Mouse (Mus musculus): ENCODE measurements around the gene Zfand3. TPM values are rescaled to one million over a fixed set of nuclear protein-coding genes. Genes with fewer than 3 reads are reported as not detected.

Zfand3 gene
- polyA plus RNA-seq, 1 experiment = 69.3 TPM

GRCm38 (mm10) chr17:30014660-30015059, 10.1 kb downstream of the Zfand3 start:
- Histone ChIP-seq H3K4me1 (ENCODE audit: control insufficient read depth, insufficient read depth, low read length) (no peaks in the 10 kb centered on the region), H3K27me3 (ENCODE audit: control insufficient read depth, insufficient read depth, low read length, poor library complexity, severe bottlenecking) (no peaks in the 10 kb centered on the region), H3K36me3 (ENCODE audit: control insufficient read depth, insufficient read depth, low read length, poor library complexity, severe bottlenecking) (no peaks in the 10 kb centered on the region), H3K9me3 (replicated peaks; ENCODE audit: control insufficient read depth, insufficient read depth, low read length, poor library complexity, severe bottlenecking) (no peaks in the 10 kb centered on the region), H3K27ac (ENCODE audit: insufficient read depth, low read length) (no peak overlapping the region), H3K4me3 (ENCODE audit: low read depth, low read length) (no peak overlapping the region), H3K9ac (ENCODE audit: low read depth, poor library complexity, severe bottlenecking) (no peak overlapping the region)
- TF ChIP-seq POLR2A (IDR thresholded peaks at IDR 0.05; ENCODE audit: insufficient read depth, low read length) (no peak), EP300 (IDR thresholded peaks at IDR 0.05; ENCODE audit: insufficient read depth, low read depth, low read length) (no peak), CTCF (IDR thresholded peaks at IDR 0.05; ENCODE audit: low read depth, low read length) (no peak)

- Histone ChIP-seq H3K36me3 (ENCODE audit: control insufficient read depth, insufficient read depth, low read length, poor library complexity, severe bottlenecking) (no peaks in the 10 kb centered on the region), H3K4me3 (ENCODE audit: low read depth, low read length) (no peak overlapping the region), H3K9ac (ENCODE audit: low read depth, poor library complexity, severe bottlenecking) (no peak overlapping the region), H3K27me3 (ENCODE audit: control insufficient read depth, insufficient read depth, low read length, poor library complexity, severe bottlenecking) (no peaks in the 10 kb centered on the region), H3K27ac (ENCODE audit: insufficient read depth, low read length) (no peak overlapping the region), H3K9me3 (replicated peaks; ENCODE audit: control insufficient read depth, insufficient read depth, low read length, poor library complexity, severe bottlenecking) (no peaks in the 10 kb centered on the region), H3K4me1 (ENCODE audit: control insufficient read depth, insufficient read depth, low read length) (no peaks in the 10 kb centered on the region)
- TF ChIP-seq CTCF (IDR thresholded peaks at IDR 0.05; ENCODE audit: low read depth, low read length) (no peak), POLR2A (IDR thresholded peaks at IDR 0.05; ENCODE audit: insufficient read depth, low read length) (no peak), EP300 (IDR thresholded peaks at IDR 0.05; ENCODE audit: insufficient read depth, low read depth, low read length) (no peak)
Observed at GRCm38 (mm10) chr17:30018927-30019610, 14.5 kb downstream of the Zfand3 start.

GRCm38 (mm10) chr17:30019942-30020341, 15.4 kb downstream of the Zfand3 start:
- no peak for TF ChIP-seq POLR2A (IDR thresholded peaks at IDR 0.05; ENCODE audit: insufficient read depth, low read length)
- Histone ChIP-seq H3K4me1 (ENCODE audit: control insufficient read depth, insufficient read depth, low read length) (no peaks in the 10 kb centered on the region), H3K4me3 (ENCODE audit: low read depth, low read length) (no peak overlapping the region), H3K36me3 (ENCODE audit: control insufficient read depth, insufficient read depth, low read length, poor library complexity, severe bottlenecking) (no peaks in the 10 kb centered on the region), H3K27me3 (ENCODE audit: control insufficient read depth, insufficient read depth, low read length, poor library complexity, severe bottlenecking) (no peaks in the 10 kb centered on the region), H3K9ac (ENCODE audit: low read depth, poor library complexity, severe bottlenecking) (no peak overlapping the region), H3K9me3 (replicated peaks; ENCODE audit: control insufficient read depth, insufficient read depth, low read length, poor library complexity, severe bottlenecking) (no peaks in the 10 kb centered on the region), H3K27ac (ENCODE audit: insufficient read depth, low read length) (no peak overlapping the region)

- Histone ChIP-seq H3K9me3 (replicated peaks; ENCODE audit: control insufficient read depth, insufficient read depth, low read length, poor library complexity, severe bottlenecking) (no peaks in the 10 kb centered on the region), H3K27me3 (ENCODE audit: control insufficient read depth, insufficient read depth, low read length, poor library complexity, severe bottlenecking) (no peaks in the 10 kb centered on the region), H3K4me3 (ENCODE audit: low read depth, low read length) (no peak overlapping the region), H3K36me3 (ENCODE audit: control insufficient read depth, insufficient read depth, low read length, poor library complexity, severe bottlenecking) (no peaks in the 10 kb centered on the region), H3K27ac (ENCODE audit: insufficient read depth, low read length) (no peak overlapping the region), H3K4me1 (ENCODE audit: control insufficient read depth, insufficient read depth, low read length) (peaks cover 3% of the 10 kb centered on the region), H3K9ac (ENCODE audit: low read depth, poor library complexity, severe bottlenecking) (no peak overlapping the region)
- no peak for TF ChIP-seq POLR2A (IDR thresholded peaks at IDR 0.05; ENCODE audit: insufficient read depth, low read length)
- no peak for TF ChIP-seq EP300 (IDR thresholded peaks at IDR 0.05; ENCODE audit: insufficient read depth, low read depth, low read length)
- TF ChIP-seq CTCF (IDR thresholded peaks at IDR 0.05; ENCODE audit: low read depth, low read length) = peak; percentile 63
Observed at GRCm38 (mm10) chr17:30024651-30025050, 20.1 kb downstream of the Zfand3 start.

GRCm38 (mm10) chr17:30026617-30027016, 22.1 kb downstream of the Zfand3 start:
- Histone ChIP-seq H3K9me3 (replicated peaks; ENCODE audit: control insufficient read depth, insufficient read depth, low read length, poor library complexity, severe bottlenecking) (no peaks in the 10 kb centered on the region), H3K4me3 (ENCODE audit: low read depth, low read length) (no peak overlapping the region), H3K4me1 (ENCODE audit: control insufficient read depth, insufficient read depth, low read length) (peaks cover 3% of the 10 kb centered on the region), H3K9ac (ENCODE audit: low read depth, poor library complexity, severe bottlenecking) (no peak overlapping the region), H3K27ac (ENCODE audit: insufficient read depth, low read length) (no peak overlapping the region), H3K27me3 (ENCODE audit: control insufficient read depth, insufficient read depth, low read length, poor library complexity, severe bottlenecking) (no peaks in the 10 kb centered on the region), H3K36me3 (ENCODE audit: control insufficient read depth, insufficient read depth, low read length, poor library complexity, severe bottlenecking) (no peaks in the 10 kb centered on the region)
- TF ChIP-seq CTCF (IDR thresholded peaks at IDR 0.05; ENCODE audit: low read depth, low read length) (no peak), EP300 (IDR thresholded peaks at IDR 0.05; ENCODE audit: insufficient read depth, low read depth, low read length) (no peak), POLR2A (IDR thresholded peaks at IDR 0.05; ENCODE audit: insufficient read depth, low read length) (no peak)

- no peaks in the 10 kb centered on the region; the same call in 1 of the 2 replicates for H3K36me3 ChIP-seq (ENCODE audit: control insufficient read depth, insufficient read depth, low read length, poor library complexity, severe bottlenecking)
- H3K27ac ChIP-seq (ENCODE audit: insufficient read depth, low read length) = no peak overlapping the region
- H3K4me1 ChIP-seq (ENCODE audit: control insufficient read depth, insufficient read depth, low read length) = peaks cover 4% of the 10 kb centered on the region
- TF ChIP-seq POLR2A (IDR thresholded peaks at IDR 0.05; ENCODE audit: insufficient read depth, low read length) = no peak
- TF ChIP-seq CTCF (IDR thresholded peaks at IDR 0.05; ENCODE audit: low read depth, low read length) = no peak
- TF ChIP-seq EP300 (IDR thresholded peaks at IDR 0.05; ENCODE audit: insufficient read depth, low read depth, low read length) = no peak
- H3K27me3 ChIP-seq (ENCODE audit: control insufficient read depth, insufficient read depth, low read length, poor library complexity, severe bottlenecking) = no peaks in the 10 kb centered on the region
- no peaks in the 10 kb centered on the region for H3K9me3 ChIP-seq (replicated peaks; ENCODE audit: control insufficient read depth, insufficient read depth, low read length, poor library complexity, severe bottlenecking)
- H3K4me3 ChIP-seq (ENCODE audit: low read depth, low read length) = no peak overlapping the region
- no peak overlapping the region for H3K9ac ChIP-seq (ENCODE audit: low read depth, poor library complexity, severe bottlenecking)
Observed at GRCm38 (mm10) chr17:30027343-30028029, 23.0 kb downstream of the Zfand3 start.

Data from ES-Bruce4 (cell line).